Mouse (Mus musculus) stomach, embryonic 16.5 days (tissue): ENCODE measurements around the gene Cdx2. TPM values are rescaled to one million over a fixed set of nuclear protein-coding genes. Genes with fewer than 3 reads are reported as not detected.

ENCODE experiments used
- ATAC-seq: fragments of 200-750 bp; cut with Nextera tagmentation; 2 replicates; pipeline ENCODE4 v1.8.0; 2017; ENCODE audit warnings: moderate number of reproducible peaks, moderate TSS enrichment; ENCODE audit not compliant: insufficient read depth, low FRiP score
- H3K27ac ChIP-seq: fragments of 300-500 bp; sonication (generic); 2 replicates; pipeline ENCODE4 v1.5.1; 2014; ENCODE audit warnings: low read length
- H3K27me3 ChIP-seq: fragments of 300-500 bp; sonication (generic); 2 replicates; pipeline ENCODE4 v1.6.1; 2014; ENCODE audit warnings: low read length, control low read depth, mixed read lengths; ENCODE audit not compliant: control insufficient read depth, insufficient read depth
- H3K36me3 ChIP-seq: fragments of 300-500 bp; sonication (generic); 2 replicates; pipeline ENCODE4 v1.6.1; 2014; ENCODE audit warnings: low read length; ENCODE audit not compliant: control insufficient read depth, insufficient read depth
- H3K4me1 ChIP-seq: fragments of 300-500 bp; sonication (generic); 2 replicates; pipeline ENCODE4 v1.6.1; 2014; ENCODE audit warnings: low read length, control low read depth, mixed read lengths; ENCODE audit not compliant: control insufficient read depth, insufficient read depth
- H3K4me2 ChIP-seq: fragments of 300-500 bp; sonication (generic); 2 replicates; pipeline ENCODE4 v1.6.1; 2014; ENCODE audit warnings: low read depth, low read length, mixed read lengths
- H3K4me3 ChIP-seq: fragments of 300-500 bp; sonication (generic); replicated peaks from 2 replicates; pipeline ENCODE4 v1.5.1; 2014; ENCODE audit warnings: mild to moderate bottlenecking, low read length
- H3K9ac ChIP-seq: fragments of 300-500 bp; sonication (generic); 2 replicates; pipeline ENCODE4 v1.6.1; 2014; ENCODE audit warnings: low read length
- H3K9me3 ChIP-seq: fragments of 300-500 bp; sonication (generic); replicated peaks from 2 replicates; pipeline ENCODE4 v1.6.1; 2016; ENCODE audit warnings: low read length, control low read depth; ENCODE audit not compliant: control insufficient read depth
- WGBS: fragments of 180-500 bp; shearing (Covaris S2); extraction: QIAGEN DNeasy Blood & Tissue Kit; methylation state at CpG from one replicate; pipeline ENCODE4 v1.1.7; 2014; 5-methylcytosine and 5-hydroxymethylcytosine counted together
- polyA plus RNA-seq: library from polyadenylated mRNA; unstranded; fragments of >200 nt; fragmentation: Nextera tagmentation; extraction: Ambion mirVana; gene quantifications from 2 replicates; pipeline ENCODE4 v1.2.1, GENCODE M21; 2015

Gene Cdx2
- 2.5 and 3.4 TPM in 2 replicates for polyA plus RNA-seq

DNA sequence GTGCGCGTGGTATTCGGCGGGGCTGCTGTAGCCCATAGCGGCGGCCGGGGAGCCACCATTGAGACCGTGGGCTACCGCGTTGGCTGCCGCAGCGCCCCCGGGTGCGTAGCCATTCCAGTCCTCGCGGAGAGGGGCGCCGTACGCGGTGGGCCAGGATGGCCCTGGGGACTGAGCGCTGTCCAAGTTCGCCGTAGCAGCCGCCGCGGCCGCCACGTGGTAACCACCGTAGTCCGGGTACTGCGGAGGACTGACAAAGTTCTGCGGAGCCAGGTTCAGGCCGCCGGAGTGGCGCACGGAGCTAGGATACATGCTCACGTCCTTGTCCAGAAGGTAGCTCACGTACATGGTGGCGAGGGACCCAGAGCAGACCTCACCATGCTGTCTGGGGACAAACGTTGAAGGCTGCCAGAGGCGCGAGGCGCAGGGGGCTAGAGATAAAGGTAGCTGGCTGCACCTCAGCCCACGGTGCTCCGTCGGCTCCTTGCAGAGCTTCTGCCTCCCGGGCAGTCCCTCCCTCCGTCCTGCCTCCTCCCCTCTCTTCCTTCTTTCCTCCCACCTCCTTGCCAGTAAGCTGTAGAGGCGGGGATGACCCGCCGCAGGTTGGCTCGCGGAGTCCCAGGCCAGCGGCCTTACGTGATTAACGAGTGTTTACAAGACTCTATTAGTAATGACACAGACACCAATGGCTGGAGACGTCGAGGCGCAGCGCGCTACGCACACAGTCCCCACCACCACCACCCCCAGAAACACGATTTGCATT, at the start of gene Cdx2:
Cdx2 (minus strand) TSS at position 633 of the 760 bp plus-strand sequence.
- ATAC-seq = peak; percentile 72

DNA sequence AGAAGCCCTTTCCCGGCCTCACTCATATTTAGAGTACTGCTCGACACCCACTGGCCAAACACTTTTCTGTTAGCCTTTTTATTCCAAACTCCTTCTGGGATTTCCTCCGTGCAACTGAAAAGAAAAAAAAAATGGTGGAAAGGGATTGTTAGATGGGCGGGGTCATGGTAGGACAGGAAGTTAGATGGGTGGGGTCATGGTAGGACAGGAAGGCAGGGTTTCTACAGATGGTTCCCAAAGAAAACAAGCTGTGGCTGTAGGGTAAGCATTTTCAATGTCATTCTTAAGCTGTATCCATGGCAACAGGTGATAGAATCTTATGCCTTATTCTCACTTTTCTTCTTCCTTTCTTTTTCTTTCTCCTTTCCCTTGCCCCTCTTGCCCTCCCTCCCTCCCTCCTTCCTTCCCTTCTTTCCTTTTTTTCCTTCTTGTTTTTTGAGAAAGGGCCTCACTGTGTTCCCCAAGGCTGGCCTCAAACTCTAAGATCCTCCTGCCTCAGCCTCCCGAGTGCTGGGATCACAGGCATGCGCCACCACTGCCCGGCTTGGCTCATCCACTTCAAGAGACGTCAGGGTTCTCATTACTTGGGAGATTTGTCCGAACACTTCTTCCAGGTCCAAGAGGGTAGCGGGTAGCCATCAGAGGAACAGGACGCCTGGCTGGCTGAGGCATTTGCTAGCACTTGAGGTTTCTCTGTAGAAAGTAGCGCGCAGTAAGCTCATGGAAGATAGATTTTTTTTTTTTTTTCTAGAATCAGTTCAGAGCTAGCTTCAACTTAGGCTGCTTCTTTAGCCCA, 49.4 kb upstream of the Cdx2 start:
- H3K36me3 ChIP-seq = no peaks in the 10 kb centered on the region
- no peak overlapping the region for H3K4me2 ChIP-seq
- H3K4me3 ChIP-seq = no peak overlapping the region
- no peaks in the 10 kb centered on the region for H3K9me3 ChIP-seq
- no peaks in the 10 kb centered on the region for H3K4me1 ChIP-seq
- H3K27me3 ChIP-seq = no peaks in the 10 kb centered on the region
- 87% methylated on average over 13 of the region's 13 CpGs for WGBS
- no peak overlapping the region for H3K27ac ChIP-seq
- no peak overlapping the region for H3K9ac ChIP-seq
- ATAC-seq = no peak

More for the DNA sequence above, at the start of gene Cdx2:
- H3K4me3 ChIP-seq = peak within 1 kb of the TSS; percentile 33
- no peaks in the 10 kb centered on the region; the same call in 1 of the 2 replicates for H3K4me1 ChIP-seq
- H3K27ac ChIP-seq = peak within 1 kb of the TSS; percentile 27; the same call in 1 of the 2 replicates
- H3K27me3 ChIP-seq = peaks cover 99% of the 10 kb centered on the region
- no peaks in the 10 kb centered on the region for H3K36me3 ChIP-seq
- H3K9me3 ChIP-seq = no peaks in the 10 kb centered on the region
- peak within 1 kb of the TSS; percentile 23 for H3K9ac ChIP-seq
- peak within 1 kb of the TSS; percentile 29 for H3K4me2 ChIP-seq
- WGBS = under 1% methylated on average over 63 of the region's 63 CpGs

DNA sequence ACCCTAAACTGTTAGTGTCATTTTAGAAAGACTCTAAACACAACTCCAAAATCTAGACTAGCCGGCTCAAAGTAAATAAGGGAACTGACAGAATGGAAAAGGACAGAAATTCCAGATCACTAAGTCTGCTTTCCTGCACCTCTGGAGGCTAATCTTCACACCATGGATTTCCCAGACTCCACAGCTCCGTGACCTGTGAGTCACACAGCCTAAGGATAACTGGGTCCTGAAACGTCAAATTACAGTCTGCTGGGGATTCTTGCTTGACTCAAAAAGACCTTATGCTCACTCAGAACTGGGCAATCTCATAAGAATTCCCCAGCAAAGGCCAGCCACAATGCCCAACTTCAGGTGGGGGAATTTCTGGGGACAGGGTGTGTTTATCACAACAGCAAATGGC, 48.7 kb upstream of the Cdx2 start:
- Histone ChIP-seq H3K9ac (no peak overlapping the region), H3K4me1 (no peaks in the 10 kb centered on the region), H3K4me2 (no peak overlapping the region), H3K27me3 (no peaks in the 10 kb centered on the region), H3K4me3 (no peak overlapping the region), H3K36me3 (no peaks in the 10 kb centered on the region), H3K9me3 (no peaks in the 10 kb centered on the region), H3K27ac (no peak overlapping the region)
- 48% methylated on average over 3 of the region's 3 CpGs for WGBS
- ATAC-seq = no peak

DNA sequence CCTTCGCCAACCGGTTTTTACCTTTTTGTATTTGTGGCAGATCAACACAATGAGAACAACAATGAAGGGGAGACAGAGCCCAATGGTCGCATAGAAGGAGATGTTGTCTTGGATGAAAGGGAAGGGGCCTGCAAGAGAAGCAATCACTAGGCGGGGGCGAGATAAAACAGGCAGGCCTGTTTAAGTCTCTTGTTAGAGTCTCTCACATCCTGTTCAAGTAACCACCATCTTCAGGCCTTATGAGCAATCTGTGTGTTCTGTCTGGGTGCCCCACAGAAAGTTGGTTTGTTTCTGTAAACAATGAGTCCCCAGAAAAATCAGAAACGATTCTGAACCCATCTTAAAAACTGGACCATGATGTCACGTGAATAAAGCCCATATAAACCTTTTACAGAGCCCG, 47.9 kb upstream of the Cdx2 start:
- no peaks in the 10 kb centered on the region for H3K36me3 ChIP-seq
- no peak for ATAC-seq
- no peaks in the 10 kb centered on the region for H3K9me3 ChIP-seq
- no peaks in the 10 kb centered on the region for H3K27me3 ChIP-seq
- H3K27ac ChIP-seq = no peak overlapping the region
- no peaks in the 10 kb centered on the region for H3K4me1 ChIP-seq
- no peak overlapping the region for H3K4me2 ChIP-seq
- no peak overlapping the region for H3K9ac ChIP-seq
- WGBS = 73% methylated on average over 8 of the region's 8 CpGs
- H3K4me3 ChIP-seq = no peak overlapping the region

DNA sequence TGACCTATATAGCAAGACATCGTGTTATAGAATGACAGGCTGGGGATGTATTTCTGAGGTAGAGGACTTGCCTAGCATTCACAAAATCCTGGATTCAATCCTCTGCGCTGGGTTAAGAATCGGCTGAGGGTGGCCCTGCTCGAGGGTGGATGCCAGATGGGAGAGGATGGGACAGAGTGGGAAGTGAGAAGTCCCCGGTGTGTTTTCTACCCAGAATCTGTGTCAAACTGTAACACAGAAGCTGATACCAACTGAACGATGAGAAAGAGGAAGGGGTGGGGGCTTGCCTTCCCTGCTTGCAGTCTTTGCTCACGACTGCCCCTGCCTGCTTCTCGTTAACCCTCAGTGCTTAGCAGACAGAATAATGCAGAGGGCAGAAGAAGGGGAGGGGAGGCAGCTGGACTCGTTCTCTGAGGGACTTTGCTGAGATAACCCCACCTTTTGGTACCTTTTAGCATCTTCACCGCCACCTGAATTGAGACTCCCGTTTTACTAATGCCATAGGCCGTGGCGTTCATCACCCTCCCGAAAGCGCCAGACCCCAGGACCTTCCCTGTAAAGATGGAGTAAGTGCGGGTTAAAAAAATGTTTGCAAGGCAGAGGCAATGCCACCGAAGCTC, 47.2 kb upstream of the Cdx2 start:
- H3K27ac ChIP-seq = no peak overlapping the region
- 61% methylated on average over 17 of the region's 17 CpGs for WGBS
- H3K4me2 ChIP-seq = no peak overlapping the region
- H3K27me3 ChIP-seq = no peaks in the 10 kb centered on the region
- no peak overlapping the region for H3K9ac ChIP-seq
- H3K36me3 ChIP-seq = no peaks in the 10 kb centered on the region
- ATAC-seq = no peak
- H3K4me3 ChIP-seq = no peak overlapping the region
- H3K9me3 ChIP-seq = no peaks in the 10 kb centered on the region
- no peaks in the 10 kb centered on the region for H3K4me1 ChIP-seq

DNA sequence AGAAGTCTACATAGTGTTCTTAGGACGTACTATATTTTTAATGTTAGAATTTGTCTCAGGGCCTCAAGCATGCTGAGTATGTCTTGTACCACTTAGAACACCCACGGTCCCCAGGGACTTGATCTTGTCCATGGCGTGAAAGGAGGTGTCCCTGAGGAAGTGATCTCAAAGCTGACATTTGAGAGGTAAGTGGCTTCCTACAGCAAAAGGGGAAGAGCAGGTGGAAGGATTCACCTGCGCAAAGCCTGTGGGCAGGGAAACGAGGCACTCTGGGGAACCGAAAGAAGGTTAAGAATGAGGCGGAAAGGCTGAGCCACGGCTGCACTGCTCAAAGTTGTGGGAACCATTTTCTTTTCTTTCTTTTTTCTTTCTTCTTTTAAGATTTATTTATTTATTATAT, 44.9 kb upstream of the Cdx2 start:
- WGBS = 85% methylated on average over 8 of the region's 8 CpGs
- Histone ChIP-seq H3K9ac (no peak overlapping the region), H3K27me3 (no peaks in the 10 kb centered on the region), H3K27ac (no peak overlapping the region), H3K4me2 (no peak overlapping the region), H3K9me3 (no peaks in the 10 kb centered on the region), H3K4me3 (no peak overlapping the region), H3K4me1 (no peaks in the 10 kb centered on the region), H3K36me3 (no peaks in the 10 kb centered on the region)
- ATAC-seq = no peak

DNA sequence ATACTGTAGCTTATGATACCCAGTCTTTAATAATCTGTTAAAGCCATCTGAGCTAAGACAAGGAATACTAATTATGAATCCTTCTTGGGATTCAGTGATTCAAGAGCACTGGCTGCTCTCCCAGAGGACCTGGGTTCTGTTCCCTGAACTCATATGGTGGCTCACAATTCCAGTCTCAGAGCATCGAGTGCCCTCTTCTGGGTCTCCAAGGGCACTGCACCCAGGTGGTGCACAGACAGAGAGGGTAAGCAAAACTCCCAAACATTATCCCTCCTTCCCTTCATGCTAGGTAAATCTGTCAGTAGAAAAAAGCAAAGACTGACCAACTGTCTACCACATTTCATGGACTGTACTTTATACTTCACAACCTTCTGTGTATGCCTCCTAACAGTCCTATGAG, 38.9 kb upstream of the Cdx2 start:
- H3K27ac ChIP-seq = no peak overlapping the region
- no peaks in the 10 kb centered on the region for H3K27me3 ChIP-seq
- no peak for ATAC-seq
- no peaks in the 10 kb centered on the region for H3K4me1 ChIP-seq
- no peak overlapping the region for H3K4me3 ChIP-seq
- no peak overlapping the region for H3K4me2 ChIP-seq
- no peaks in the 10 kb centered on the region for H3K36me3 ChIP-seq
- H3K9me3 ChIP-seq = no peaks in the 10 kb centered on the region
- H3K9ac ChIP-seq = no peak overlapping the region
- 80% methylated on average over 1 of the region's 1 CpGs for WGBS

DNA sequence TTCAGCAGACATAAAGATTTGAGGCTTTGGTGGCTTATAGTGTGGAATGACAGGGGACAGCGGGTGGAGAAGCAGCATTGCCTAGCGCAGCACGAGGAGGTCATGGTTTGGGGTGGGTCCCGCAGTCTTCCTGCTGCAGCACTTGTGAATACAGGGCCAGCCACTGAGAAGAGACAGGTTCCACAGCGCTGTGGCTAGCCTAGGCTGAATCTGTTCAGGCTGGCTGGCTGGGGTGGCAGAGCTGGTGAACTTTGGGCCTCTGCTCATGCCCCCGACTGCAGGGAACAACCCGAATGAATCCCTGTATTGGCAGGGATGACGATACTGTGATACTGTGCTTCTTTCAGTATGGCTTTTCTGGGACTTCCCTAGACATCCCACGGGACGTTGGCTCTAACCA, 36.8 kb upstream of the Cdx2 start:
- no peaks in the 10 kb centered on the region for H3K4me1 ChIP-seq
- H3K36me3 ChIP-seq = no peaks in the 10 kb centered on the region
- no peaks in the 10 kb centered on the region for H3K27me3 ChIP-seq
- no peak overlapping the region for H3K27ac ChIP-seq
- no peak for ATAC-seq
- no peak overlapping the region for H3K4me3 ChIP-seq
- H3K9me3 ChIP-seq = no peaks in the 10 kb centered on the region
- H3K4me2 ChIP-seq = no peak overlapping the region
- no peak overlapping the region for H3K9ac ChIP-seq
- WGBS = 77% methylated on average over 10 of the region's 10 CpGs

DNA sequence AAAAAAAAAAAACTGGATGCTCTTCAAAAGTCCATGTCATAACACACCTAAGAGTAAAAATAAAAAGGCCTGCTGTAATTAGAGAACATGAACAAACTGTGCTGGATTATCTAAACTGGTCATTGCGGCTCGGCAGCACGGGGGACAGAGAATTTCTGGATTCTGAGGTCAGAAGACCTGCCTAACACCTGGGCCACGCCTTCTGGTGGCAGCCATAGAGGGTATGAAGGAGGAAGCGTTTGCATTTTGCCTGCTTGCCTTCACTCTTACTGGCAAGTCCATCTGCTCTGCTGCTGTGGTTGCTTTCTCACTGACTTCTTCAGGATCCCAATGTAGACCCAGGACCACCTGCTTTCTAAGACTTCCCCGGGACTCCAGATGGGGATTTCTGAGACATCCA, 35.8 kb upstream of the Cdx2 start:
- Histone ChIP-seq H3K4me1 (no peaks in the 10 kb centered on the region), H3K36me3 (no peaks in the 10 kb centered on the region), H3K9ac (no peak overlapping the region), H3K27ac (no peak overlapping the region), H3K4me3 (no peak overlapping the region), H3K9me3 (no peaks in the 10 kb centered on the region), H3K4me2 (no peak overlapping the region), H3K27me3 (no peaks in the 10 kb centered on the region)
- 83% methylated on average over 6 of the region's 6 CpGs for WGBS
- no peak for ATAC-seq
